Mouse (Mus musculus) ES-Bruce4 (cell line): Measurements from ENCODE around the gene 0610030E20Rik.

ENCODE experiments used
- CTCF ChIP-seq: IDR thresholded peaks from one replicate; pipeline ENCODE4 v1.8.1; 2011; ENCODE audit warnings: low read depth, low read length
- EP300 ChIP-seq: IDR thresholded peaks from 2 replicates; pipeline ENCODE4 v1.6.1; 2011; ENCODE audit warnings: low read depth, low read length; ENCODE audit not compliant: insufficient read depth
- POLR2A ChIP-seq: IDR thresholded peaks from one replicate; pipeline ENCODE4 v1.8.1; 2011; ENCODE audit warnings: low read length; ENCODE audit not compliant: insufficient read depth

GRCm38 (mm10) chr6:72333111-72333510 is 14.0 kb upstream of the 0610030E20Rik start:
- TF ChIP-seq POLR2A (no peak), CTCF (no peak), EP300 (no peak)
